Comparison of ENCODE assay signal across 8 mouse cellular contexts in genomic region chr13:15802043-15802795, GRCm38 (mm10).
DNase-seq lines count a peak whose midpoint lies in the region; ATAC-seq lines count a peak whose summit lies in the region.

No protein-coding gene starts in this region.

- H3K9me3 ChIP-seq in hindbrain, embryonic 13.5 days, result no peaks in the 10 kb centered on the region
- H3K9me3 ChIP-seq in neural tube, embryonic 12.5 days, result no peaks in the 10 kb centered on the region

- H3K36me3 ChIP-seq in hindbrain, embryonic 13.5 days, result no peaks in the 10 kb centered on the region
- no peaks in the 10 kb centered on the region for H3K36me3 ChIP-seq in neural tube, embryonic 12.5 days

- peak; percentile 85 for ATAC-seq in hindbrain, embryonic 13.5 days (ENCODE audit: low FRiP score)
- 0 out of 2 replicates have a peak, but pooled peaks have one; percentile 66 for ATAC-seq in neural tube, embryonic 12.5 days (ENCODE audit: low FRiP score, low read depth)
- no peak for ATAC-seq in megakaryocyte progenitor cell, adult 5-6 weeks (replicated peaks; ENCODE audit: poor library complexity)

- H3K27me3 ChIP-seq in hindbrain, embryonic 13.5 days, result no peaks in the 10 kb centered on the region
- no peaks in the 10 kb centered on the region for H3K27me3 ChIP-seq in neural tube, embryonic 12.5 days (replicated peaks)

- no peaks in the 10 kb centered on the region for H3K4me1 ChIP-seq in hindbrain, embryonic 13.5 days (replicated peaks)
- no peaks in the 10 kb centered on the region for H3K4me1 ChIP-seq in neural tube, embryonic 12.5 days

- no peak overlapping the region for H3K4me3 ChIP-seq in hindbrain, embryonic 13.5 days
- no peak overlapping the region for H3K4me3 ChIP-seq in neural tube, embryonic 12.5 days

- 41% methylated on average over 16 of the region's 16 CpGs for WGBS in hindbrain, embryonic 13.5 days
- WGBS in neural tube, embryonic 12.5 days, result 53% methylated on average over 16 of the region's 16 CpGs

- no peak overlapping the region for H3K27ac ChIP-seq in hindbrain, embryonic 13.5 days
- H3K27ac ChIP-seq in neural tube, embryonic 12.5 days, result no peak overlapping the region

- peak; percentile 42 to 59 for DNase-seq in cerebellum, postnatal 10 days
- DNase-seq in cerebellum, adult 9-10 months, result no peak
- peak; percentile 46 to 47 for DNase-seq in right cerebral cortex, postnatal 10 days (ENCODE audit: low spot score in 2 of 2)
- DNase-seq in right cerebral cortex, postnatal 25 days, result no peak
- no peak for DNase-seq in kidney, adult 9 months

- no peak overlapping the region for H3K9ac ChIP-seq in hindbrain, embryonic 13.5 days
- no peak overlapping the region for H3K9ac ChIP-seq in neural tube, embryonic 12.5 days

- peak overlapping the region; percentile 11; the same call in 1 of the 2 replicates for H3K4me2 ChIP-seq in hindbrain, embryonic 13.5 days
- no peak overlapping the region for H3K4me2 ChIP-seq in neural tube, embryonic 12.5 days (replicated peaks)

Comparison
In these comparisons a context has a peak if more than half of its experiments do, and no peak if none do; other contexts are left out.
1. DNase-seq: peak in cerebellum, postnatal 10 days (2 of 2) and right cerebral cortex, postnatal 10 days (2 of 2); none in cerebellum, adult 9-10 months (single experiment), right cerebral cortex, postnatal 25 days (single experiment) and kidney, adult 9 months (single experiment).